Mouse (Mus musculus) 416B (cell line): Measurements from ENCODE around the gene Fam43b.

Experiments
- DNase-seq: peaks from one replicate; pipeline ENCODE4 v3.0.0; 2011; ENCODE audit warnings: low read depth

The Fam43b gene

GRCm38 (mm10) chr4:138352692-138353091 is 43.6 kb downstream of the Fam43b start:
- no peak for DNase-seq

DNA sequence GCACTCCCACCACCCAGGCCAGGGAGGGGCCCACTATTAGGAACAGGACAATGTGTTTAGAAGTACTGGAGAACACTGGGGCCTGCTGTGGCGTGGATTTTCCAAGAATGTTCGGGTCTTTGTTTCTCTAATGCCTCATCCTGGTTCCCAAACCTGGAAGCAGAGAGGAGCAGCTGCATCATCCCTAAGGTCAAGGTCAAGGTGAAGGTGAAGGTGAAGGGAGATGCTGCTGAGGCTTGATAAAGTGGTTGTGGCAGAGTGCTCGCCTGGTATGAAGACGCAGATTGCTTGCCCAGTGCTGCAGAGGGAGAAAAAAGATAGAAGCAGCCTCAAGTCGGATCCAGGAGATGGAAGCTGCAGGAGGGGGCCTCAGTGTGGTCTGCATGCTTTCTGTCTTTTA is 44.5 kb downstream of the Fam43b start:
- DNase-seq: no peak

DNA sequence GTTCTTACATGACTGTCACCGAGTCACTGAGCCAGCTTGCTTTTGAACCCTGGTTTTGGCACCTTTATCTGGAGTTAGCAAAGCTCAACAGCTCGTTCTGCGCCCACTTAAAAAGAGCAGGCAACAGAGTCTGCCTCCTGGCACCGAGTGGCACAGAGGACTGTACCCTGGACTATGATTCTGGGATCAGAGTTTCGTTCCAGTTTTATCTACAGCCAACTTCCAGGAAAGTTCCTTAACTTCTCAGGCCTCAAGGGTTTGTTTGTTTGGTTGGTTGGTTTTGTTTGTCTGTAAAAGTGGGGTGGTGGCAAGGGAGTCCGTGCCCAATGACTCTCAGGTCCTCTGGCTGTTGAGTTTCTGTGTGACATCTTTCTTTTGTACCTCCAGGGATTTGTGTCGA is 47.6 kb downstream of the Fam43b start:
- DNase-seq: no peak

GRCm38 (mm10) chr4:138347280-138347679 is 49.0 kb downstream of the Fam43b start:
- DNase-seq: no peak

DNA sequence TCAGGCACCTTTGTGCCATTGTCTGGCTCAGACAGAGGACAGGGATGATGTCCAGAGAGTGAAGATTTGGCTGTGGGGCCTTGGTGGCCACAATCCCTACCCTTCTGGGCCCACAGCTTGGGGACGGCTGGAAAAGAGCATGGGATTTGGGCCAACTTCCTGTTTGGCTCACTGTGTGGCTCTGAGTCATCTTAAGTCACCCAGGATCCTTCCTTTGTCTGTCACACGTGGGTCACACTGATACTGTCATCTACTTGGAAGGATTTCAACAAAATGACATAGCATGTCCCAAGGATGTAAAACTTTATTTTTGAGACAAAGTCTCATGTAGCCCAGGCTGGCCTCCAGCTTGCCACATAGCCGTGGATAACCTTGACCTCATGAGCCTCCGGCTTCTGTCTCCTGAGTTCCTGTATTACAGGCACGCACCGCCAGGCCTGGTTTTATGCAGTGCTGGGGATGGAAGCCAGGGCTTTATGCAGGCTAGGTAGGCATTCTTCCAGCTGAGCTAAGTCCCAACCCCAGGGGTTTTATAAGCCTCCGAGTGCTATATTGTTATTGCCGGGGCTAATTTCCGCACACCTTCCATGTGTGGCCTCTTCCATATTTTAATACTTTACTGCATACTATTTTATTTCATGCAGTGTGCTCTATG is 51.3 kb downstream of the Fam43b start:
- peak; percentile 87 for DNase-seq
